Mouse (Mus musculus): ENCODE data around the gene Ankrd53. TPM values are rescaled to one million over a fixed set of nuclear protein-coding genes. Genes with fewer than 3 reads are reported as not detected.

Ankrd53 gene
- polyA plus RNA-seq, 1 experiment from 2014 or later = 0.16 TPM

- no peak for ATAC-seq (ENCODE audit: insufficient number of reproducible peaks, low FRiP score, low TSS enrichment, low read depth)
- H3K27ac ChIP-seq (replicated peaks; ENCODE audit: low read depth, low read length) = no peak overlapping the region
- no peaks in the 10 kb centered on the region for H3K27me3 ChIP-seq (ENCODE audit: control insufficient read depth, insufficient read depth, low read length)
- no peaks in the 10 kb centered on the region for H3K36me3 ChIP-seq (ENCODE audit: control insufficient read depth, insufficient read depth, low read length)
- H3K4me2 ChIP-seq (ENCODE audit: low read depth, severe bottlenecking) = no peak overlapping the region
- no peak overlapping the region for H3K4me3 ChIP-seq (ENCODE audit: low read depth, low read length)
- DNase-seq (ENCODE audit: low spot score) = no peak
- WGBS = 68% methylated on average over 14 of the region's 14 CpGs
- H3K9ac ChIP-seq (ENCODE audit: low read length) = no peak overlapping the region
- H3K9me3 ChIP-seq (ENCODE audit: control insufficient read depth, low read length) = no peaks in the 10 kb centered on the region
- no peaks in the 10 kb centered on the region for H3K4me1 ChIP-seq (ENCODE audit: control insufficient read depth, insufficient read depth, low read length)
Measured at GRCm38 (mm10) chr6:83729350-83729970, 33.0 kb upstream of the Ankrd53 start.

DNA sequence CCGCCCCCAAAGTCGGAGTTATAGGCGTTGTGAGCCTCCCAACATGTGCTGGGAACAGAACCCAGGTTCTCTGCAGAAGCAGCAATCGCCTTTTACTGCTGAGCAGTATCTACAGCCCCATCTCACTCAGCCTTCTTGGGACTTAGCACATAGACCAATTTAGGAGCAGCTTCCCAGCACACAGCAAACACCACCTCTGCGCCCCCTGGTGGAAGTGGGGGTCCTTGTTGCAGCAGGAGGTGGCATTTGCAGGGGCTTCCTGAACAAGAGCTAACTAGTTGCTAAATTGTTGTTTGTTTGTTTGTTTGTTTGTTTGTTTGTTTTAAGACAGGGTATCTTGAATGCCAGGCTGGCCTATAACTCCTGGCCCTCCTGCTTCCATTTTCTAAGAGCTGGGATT lies 31.3 kb upstream of the Ankrd53 start:
- WGBS = 23% methylated on average over 5 of the region's 5 CpGs
- no peaks in the 10 kb centered on the region for H3K36me3 ChIP-seq (ENCODE audit: control insufficient read depth, insufficient read depth, low read length)
- H3K4me3 ChIP-seq (ENCODE audit: low read depth, low read length) = no peak overlapping the region
- ATAC-seq (ENCODE audit: insufficient number of reproducible peaks, low FRiP score, low TSS enrichment, low read depth) (no peak), DNase-seq (ENCODE audit: low spot score) (peak; percentile 89)
- no peak overlapping the region for H3K9ac ChIP-seq (ENCODE audit: low read length)
- no peak overlapping the region for H3K27ac ChIP-seq (replicated peaks; ENCODE audit: low read depth, low read length)
- no peaks in the 10 kb centered on the region for H3K9me3 ChIP-seq (ENCODE audit: control insufficient read depth, low read length)
- H3K4me1 ChIP-seq (ENCODE audit: control insufficient read depth, insufficient read depth, low read length) = no peaks in the 10 kb centered on the region
- no peaks in the 10 kb centered on the region for H3K27me3 ChIP-seq (ENCODE audit: control insufficient read depth, insufficient read depth, low read length)
- H3K4me2 ChIP-seq (ENCODE audit: low read depth, severe bottlenecking) = no peak overlapping the region

- H3K9me3 ChIP-seq (ENCODE audit: control insufficient read depth, low read length) = no peaks in the 10 kb centered on the region
- ATAC-seq (ENCODE audit: insufficient number of reproducible peaks, low FRiP score, low TSS enrichment, low read depth) = no peak
- no peaks in the 10 kb centered on the region for H3K36me3 ChIP-seq (ENCODE audit: control insufficient read depth, insufficient read depth, low read length)
- H3K4me1 ChIP-seq (ENCODE audit: control insufficient read depth, insufficient read depth, low read length) = no peaks in the 10 kb centered on the region
- no peak overlapping the region for H3K27ac ChIP-seq (replicated peaks; ENCODE audit: low read depth, low read length)
- no peaks in the 10 kb centered on the region for H3K27me3 ChIP-seq (ENCODE audit: control insufficient read depth, insufficient read depth, low read length)
- 24% methylated on average over 13 of the region's 13 CpGs for WGBS
- no peak overlapping the region for H3K9ac ChIP-seq (ENCODE audit: low read length)
- no peak for DNase-seq (ENCODE audit: low spot score)
- H3K4me3 ChIP-seq (ENCODE audit: low read depth, low read length) = no peak overlapping the region
- no peak overlapping the region for H3K4me2 ChIP-seq (ENCODE audit: low read depth, severe bottlenecking)
Measured at GRCm38 (mm10) chr6:83737311-83737710, 25.1 kb upstream of the Ankrd53 start.

DNA sequence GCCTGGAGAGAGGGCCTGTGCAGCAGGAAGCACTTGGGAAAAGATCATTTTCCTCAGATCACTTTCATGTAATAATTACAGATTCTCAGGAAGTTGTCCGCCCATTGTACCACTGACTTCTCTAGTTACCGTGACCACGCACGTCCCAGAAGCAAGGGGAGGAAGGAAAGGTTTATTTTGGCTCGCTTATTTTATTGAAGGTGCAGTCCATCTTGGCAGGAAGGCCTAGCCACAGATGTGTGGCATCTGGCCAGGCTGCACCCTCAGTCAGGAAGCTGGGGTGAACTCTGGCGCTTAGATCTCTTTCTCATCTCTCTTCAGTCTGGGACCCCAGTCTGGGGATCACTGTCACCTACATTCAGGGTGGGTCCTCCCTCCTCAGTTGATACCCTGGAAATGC lies 23.8 kb upstream of the Ankrd53 start:
- WGBS = 77% methylated on average over 6 of the region's 6 CpGs
- H3K4me2 ChIP-seq (ENCODE audit: low read depth, severe bottlenecking) = no peak overlapping the region
- no peaks in the 10 kb centered on the region for H3K27me3 ChIP-seq (ENCODE audit: control insufficient read depth, insufficient read depth, low read length)
- H3K27ac ChIP-seq (replicated peaks; ENCODE audit: low read depth, low read length) = no peak overlapping the region
- ATAC-seq (ENCODE audit: insufficient number of reproducible peaks, low FRiP score, low TSS enrichment, low read depth) = no peak
- H3K9me3 ChIP-seq (ENCODE audit: control insufficient read depth, low read length) = no peaks in the 10 kb centered on the region
- no peak overlapping the region for H3K9ac ChIP-seq (ENCODE audit: low read length)
- H3K36me3 ChIP-seq (ENCODE audit: control insufficient read depth, insufficient read depth, low read length) = no peaks in the 10 kb centered on the region
- H3K4me1 ChIP-seq (ENCODE audit: control insufficient read depth, insufficient read depth, low read length) = no peaks in the 10 kb centered on the region
- no peak for DNase-seq (ENCODE audit: low spot score)
- no peak overlapping the region for H3K4me3 ChIP-seq (ENCODE audit: low read depth, low read length)

- Histone ChIP-seq H3K4me3 (ENCODE audit: low read depth, low read length) (no peak within 1 kb of the TSS), H3K4me1 (ENCODE audit: control insufficient read depth, insufficient read depth, low read length) (no peaks in the 10 kb centered on the region), H3K36me3 (ENCODE audit: control insufficient read depth, insufficient read depth, low read length) (no peaks in the 10 kb centered on the region), H3K4me2 (ENCODE audit: low read depth, severe bottlenecking) (no peak within 1 kb of the TSS), H3K9ac (ENCODE audit: low read length) (no peak within 1 kb of the TSS), H3K9me3 (ENCODE audit: control insufficient read depth, low read length) (no peaks in the 10 kb centered on the region), H3K27ac (replicated peaks; ENCODE audit: low read depth, low read length) (no peak within 1 kb of the TSS), H3K27me3 (ENCODE audit: control insufficient read depth, insufficient read depth, low read length) (no peaks in the 10 kb centered on the region)
- WGBS = 64% methylated on average over 4 of the region's 5 CpGs
- no peak for ATAC-seq (ENCODE audit: insufficient number of reproducible peaks, low FRiP score, low TSS enrichment, low read depth)
- DNase-seq (ENCODE audit: low spot score) = no peak
Measured at GRCm38 (mm10) chr6:83742761-83743160, 19.7 kb upstream of the Ankrd53 start, which contains the start of gene Atp6v1b1. Gene Atp6v1b1, plus strand, starts transcription at chr6:83742990.

GRCm38 (mm10) chr6:83743212-83743611 lies 19.2 kb upstream of the Ankrd53 start:
- H3K4me3 ChIP-seq (ENCODE audit: low read depth, low read length) = no peak overlapping the region
- H3K27ac ChIP-seq (replicated peaks; ENCODE audit: low read depth, low read length) = no peak overlapping the region
- no peaks in the 10 kb centered on the region for H3K36me3 ChIP-seq (ENCODE audit: control insufficient read depth, insufficient read depth, low read length)
- H3K27me3 ChIP-seq (ENCODE audit: control insufficient read depth, insufficient read depth, low read length) = no peaks in the 10 kb centered on the region
- H3K9me3 ChIP-seq (ENCODE audit: control insufficient read depth, low read length) = no peaks in the 10 kb centered on the region
- no peak for ATAC-seq (ENCODE audit: insufficient number of reproducible peaks, low FRiP score, low TSS enrichment, low read depth)
- H3K4me2 ChIP-seq (ENCODE audit: low read depth, severe bottlenecking) = no peak overlapping the region
- no peak for DNase-seq (ENCODE audit: low spot score)
- WGBS = 74% methylated on average over 5 of the region's 5 CpGs
- no peaks in the 10 kb centered on the region for H3K4me1 ChIP-seq (ENCODE audit: control insufficient read depth, insufficient read depth, low read length)
- H3K9ac ChIP-seq (ENCODE audit: low read length) = no peak overlapping the region

DNA sequence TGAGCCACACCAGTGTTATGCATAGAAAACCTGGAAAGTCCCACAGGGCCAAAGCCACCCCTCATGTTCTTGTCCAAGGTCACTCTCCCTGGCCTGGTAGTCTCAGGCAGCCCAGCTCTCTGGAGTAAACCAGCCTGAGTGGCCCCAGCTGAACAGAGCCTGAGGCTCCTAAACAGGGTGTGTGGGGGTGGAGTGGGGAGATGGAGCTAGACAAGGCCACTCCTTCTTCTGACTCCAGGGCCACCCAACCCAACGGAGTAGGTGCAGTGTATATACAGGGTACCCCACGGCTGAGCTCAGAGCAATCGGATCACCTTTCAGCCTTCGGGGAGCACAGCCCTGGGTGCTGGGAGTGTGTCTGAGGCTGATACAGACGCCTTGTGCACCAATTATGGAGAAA lies 18.3 kb upstream of the Ankrd53 start:
- Histone ChIP-seq H3K9ac (ENCODE audit: low read length) (no peak overlapping the region), H3K4me3 (ENCODE audit: low read depth, low read length) (no peak overlapping the region), H3K36me3 (ENCODE audit: control insufficient read depth, insufficient read depth, low read length) (no peaks in the 10 kb centered on the region), H3K27ac (replicated peaks; ENCODE audit: low read depth, low read length) (no peak overlapping the region), H3K9me3 (ENCODE audit: control insufficient read depth, low read length) (no peaks in the 10 kb centered on the region), H3K4me2 (ENCODE audit: low read depth, severe bottlenecking) (no peak overlapping the region), H3K4me1 (ENCODE audit: control insufficient read depth, insufficient read depth, low read length) (peaks cover 2% of the 10 kb centered on the region; the same call in 1 of the 2 replicates), H3K27me3 (ENCODE audit: control insufficient read depth, insufficient read depth, low read length) (no peaks in the 10 kb centered on the region)
- DNase-seq (ENCODE audit: low spot score) = no peak
- no peak for ATAC-seq (ENCODE audit: insufficient number of reproducible peaks, low FRiP score, low TSS enrichment, low read depth)
- WGBS = 66% methylated on average over 5 of the region's 5 CpGs

DNA sequence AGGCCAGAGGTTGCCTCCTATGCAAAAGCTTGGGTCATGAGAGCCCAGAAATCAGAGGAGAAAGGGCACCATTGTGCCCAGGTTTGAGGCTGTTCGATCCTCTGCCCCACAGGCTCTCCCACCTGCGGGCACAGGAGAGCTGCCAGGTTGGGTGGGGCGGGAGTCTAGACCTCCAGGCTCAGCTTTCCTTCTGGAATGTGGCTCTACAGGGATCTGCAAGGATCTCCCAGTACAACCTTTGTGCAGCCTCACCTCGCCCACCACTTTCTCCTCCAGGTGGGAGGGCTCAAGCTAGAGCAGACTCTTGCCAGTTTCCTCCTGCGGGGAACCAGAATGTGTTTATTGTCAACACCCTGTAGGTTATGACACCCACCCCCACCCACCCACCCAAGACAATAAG lies 17.9 kb upstream of the Ankrd53 start:
- no peak for DNase-seq (ENCODE audit: low spot score)
- H3K4me1 ChIP-seq (ENCODE audit: control insufficient read depth, insufficient read depth, low read length) = peaks cover 5% of the 10 kb centered on the region; the same call in 1 of the 2 replicates
- H3K4me2 ChIP-seq (ENCODE audit: low read depth, severe bottlenecking) = no peak overlapping the region
- no peaks in the 10 kb centered on the region for H3K9me3 ChIP-seq (ENCODE audit: control insufficient read depth, low read length)
- H3K27ac ChIP-seq (replicated peaks; ENCODE audit: low read depth, low read length) = no peak overlapping the region
- no peak overlapping the region for H3K4me3 ChIP-seq (ENCODE audit: low read depth, low read length)
- no peaks in the 10 kb centered on the region for H3K36me3 ChIP-seq (ENCODE audit: control insufficient read depth, insufficient read depth, low read length)
- no peaks in the 10 kb centered on the region for H3K27me3 ChIP-seq (ENCODE audit: control insufficient read depth, insufficient read depth, low read length)
- 62% methylated on average over 5 of the region's 5 CpGs for whole genome bisulfite sequencing
- no peak for ATAC-seq (ENCODE audit: insufficient number of reproducible peaks, low FRiP score, low TSS enrichment, low read depth)
- no peak overlapping the region for H3K9ac ChIP-seq (ENCODE audit: low read length)

- no peaks in the 10 kb centered on the region for H3K36me3 ChIP-seq (ENCODE audit: control insufficient read depth, insufficient read depth, low read length)
- H3K4me3 ChIP-seq (ENCODE audit: low read depth, low read length) = no peak overlapping the region
- WGBS = 62% methylated on average over 2 of the region's 2 CpGs
- no peaks in the 10 kb centered on the region for H3K27me3 ChIP-seq (ENCODE audit: control insufficient read depth, insufficient read depth, low read length)
- no peak overlapping the region for H3K4me2 ChIP-seq (ENCODE audit: low read depth, severe bottlenecking)
- no peaks in the 10 kb centered on the region for H3K9me3 ChIP-seq (ENCODE audit: control insufficient read depth, low read length)
- no peak overlapping the region for H3K27ac ChIP-seq (replicated peaks; ENCODE audit: low read depth, low read length)
- no peak overlapping the region for H3K9ac ChIP-seq (ENCODE audit: low read length)
- H3K4me1 ChIP-seq (ENCODE audit: control insufficient read depth, insufficient read depth, low read length) = peaks cover 5% of the 10 kb centered on the region; the same call in 1 of the 2 replicates
- ATAC-seq (ENCODE audit: insufficient number of reproducible peaks, low FRiP score, low TSS enrichment, low read depth) (no peak), DNase-seq (ENCODE audit: low spot score) (no peak)
Measured at GRCm38 (mm10) chr6:83745466-83745865, 17.0 kb upstream of the Ankrd53 start.

Measured in limb, embryonic 11.5 days (tissue).